Mouse (Mus musculus): ENCODE data around the gene Grm7. TPM values are rescaled to one million over a fixed set of nuclear protein-coding genes. Genes with fewer than 3 reads are reported as not detected.

Gene Grm7
- total RNA-seq, 1 experiment from 2014 or later = not detected

DNA sequence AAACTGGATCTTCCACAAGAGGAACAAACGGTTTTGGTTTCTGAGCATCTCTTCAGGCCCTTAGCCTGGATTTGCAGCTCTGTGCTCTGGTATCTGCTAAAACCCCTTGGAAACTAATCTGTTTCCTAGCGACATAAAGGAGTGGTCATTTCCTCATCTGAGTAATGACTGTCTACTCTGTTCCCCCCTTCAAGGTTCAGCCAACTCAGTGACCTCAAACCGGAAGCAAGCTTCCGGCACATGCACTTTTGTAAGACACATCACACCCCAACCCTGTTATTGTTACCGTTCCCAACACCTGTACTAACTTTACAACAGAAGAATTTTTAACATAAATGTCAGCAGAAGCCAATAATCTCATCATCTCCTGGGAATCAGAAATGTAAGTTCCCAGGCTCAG lies 166.8 kb downstream of the Grm7 start:
- no peak for ATAC-seq (replicated peaks; ENCODE audit: insufficient number of reproducible peaks, low FRiP score, low TSS enrichment, poor library complexity, severe bottlenecking)

DNA sequence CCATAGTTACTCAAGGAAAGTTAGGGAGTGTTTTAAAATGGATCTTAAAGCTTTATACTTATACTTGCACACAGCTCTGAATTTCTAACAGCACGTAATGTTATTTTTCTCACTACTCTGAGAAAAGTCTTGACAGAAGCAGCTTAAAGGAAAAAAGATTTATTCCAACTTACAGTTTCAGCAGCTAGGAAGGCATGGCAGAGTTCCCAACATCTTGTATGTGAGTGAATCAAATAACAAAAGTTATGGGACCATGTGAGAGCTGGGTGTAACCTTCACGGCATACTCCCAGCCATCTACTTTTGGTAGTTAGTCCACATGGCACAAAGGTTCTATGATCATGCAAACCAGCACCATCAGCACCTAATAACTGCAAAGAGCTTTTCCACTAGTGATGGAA lies 172.9 kb downstream of the Grm7 start:
- ATAC-seq (replicated peaks; ENCODE audit: insufficient number of reproducible peaks, low FRiP score, low TSS enrichment, poor library complexity, severe bottlenecking) = no peak

DNA sequence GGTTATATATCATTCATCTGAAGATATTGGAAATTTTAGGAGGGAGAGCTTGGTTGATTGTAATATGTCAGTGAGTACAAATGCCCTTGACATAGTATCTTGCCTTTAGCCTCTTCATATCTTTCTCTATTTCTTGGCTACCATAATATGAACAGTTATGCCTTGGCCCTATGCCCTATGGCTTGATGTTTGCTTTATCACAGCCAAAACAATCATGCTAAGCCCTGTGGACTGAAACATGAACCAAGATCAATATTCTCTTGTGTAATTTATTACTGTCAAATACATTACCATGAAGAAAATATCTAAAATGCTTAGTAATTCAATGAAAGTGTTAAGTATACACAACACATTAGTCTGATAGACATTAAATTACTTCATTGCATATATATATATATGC lies 222.9 kb downstream of the Grm7 start:
- ATAC-seq (replicated peaks; ENCODE audit: insufficient number of reproducible peaks, low FRiP score, low TSS enrichment, poor library complexity, severe bottlenecking) = no peak

DNA sequence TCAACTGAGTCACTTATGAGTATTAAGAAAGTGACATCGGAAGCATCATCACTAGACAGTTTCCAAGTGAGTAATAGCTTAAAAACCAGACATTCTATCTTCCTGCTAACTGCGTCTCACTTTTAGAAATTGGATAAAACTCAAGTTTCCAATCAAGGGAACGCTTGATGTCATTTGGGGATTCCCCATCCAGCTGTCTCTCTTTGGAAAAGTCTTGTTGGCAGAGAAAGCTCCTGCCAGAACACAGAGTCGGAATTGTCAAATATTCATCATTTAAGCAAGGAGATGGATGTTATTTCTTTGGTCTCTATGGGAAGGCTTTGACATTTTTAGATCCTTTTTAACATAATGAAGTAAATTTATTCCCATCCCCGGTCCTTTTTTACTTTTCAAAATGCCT lies 336.6 kb downstream of the Grm7 start:
- no peak for ATAC-seq (replicated peaks; ENCODE audit: insufficient number of reproducible peaks, low FRiP score, low TSS enrichment, poor library complexity, severe bottlenecking)

DNA sequence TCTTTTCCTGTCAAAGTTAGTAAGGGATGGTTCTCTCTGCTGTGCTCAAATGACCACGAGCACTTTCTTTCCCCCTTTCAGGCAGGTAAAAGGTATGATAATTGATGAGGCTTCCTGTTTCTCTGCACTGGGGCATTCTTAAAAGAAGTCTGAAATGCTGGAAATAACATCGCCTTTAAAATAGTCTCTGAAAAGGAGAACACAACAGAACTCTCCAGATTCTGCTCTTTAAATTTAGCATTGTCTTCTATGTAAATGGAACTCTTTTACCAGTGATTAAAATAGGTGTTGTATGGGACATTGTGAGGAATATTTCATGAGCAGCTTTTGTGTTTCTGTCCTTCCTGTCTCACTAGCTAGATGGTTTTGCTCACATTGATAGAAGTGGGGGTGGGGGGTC lies 393.7 kb downstream of the Grm7 start:
- no peak for ATAC-seq (replicated peaks; ENCODE audit: insufficient number of reproducible peaks, low FRiP score, low TSS enrichment, poor library complexity, severe bottlenecking)

DNA sequence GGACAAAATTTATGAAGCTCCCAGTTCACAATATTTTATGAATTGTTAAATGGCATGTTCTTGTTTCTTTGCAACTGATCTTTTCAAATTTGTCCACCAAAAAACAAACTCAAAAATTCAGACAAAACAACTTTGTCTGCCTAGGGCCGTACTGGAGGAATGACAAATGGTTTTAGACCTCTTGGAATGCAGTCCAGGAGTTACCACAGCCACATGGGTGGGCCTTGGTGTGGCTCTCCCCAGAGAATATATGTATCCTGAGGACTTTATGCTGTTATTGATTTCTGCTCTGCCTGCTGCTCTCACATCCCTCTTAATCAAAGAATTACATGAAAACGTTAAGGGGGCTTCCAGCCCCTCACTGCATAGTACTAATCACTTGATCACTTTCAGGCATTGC lies 400.5 kb downstream of the Grm7 start:
- ATAC-seq (replicated peaks; ENCODE audit: insufficient number of reproducible peaks, low FRiP score, low TSS enrichment, poor library complexity, severe bottlenecking) = no peak

DNA sequence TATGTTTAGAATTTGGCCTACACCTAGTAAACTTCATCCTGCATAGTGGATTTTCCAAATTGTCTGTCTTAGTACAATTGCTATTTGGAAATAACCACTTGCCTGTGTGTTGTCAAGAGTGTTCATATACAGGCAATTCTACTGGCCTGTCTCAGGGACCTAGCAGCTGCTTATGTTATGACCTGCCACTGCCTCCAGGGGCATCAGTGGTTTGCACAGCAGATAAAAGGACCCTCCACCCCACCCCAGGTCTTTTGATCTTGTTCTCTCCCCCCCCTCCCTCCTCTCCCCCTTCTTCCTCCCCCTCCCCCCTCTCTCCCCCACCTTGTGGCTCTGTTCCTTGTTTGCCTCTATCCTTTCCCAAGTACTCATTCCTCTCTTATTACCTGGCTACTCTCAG lies 403.9 kb downstream of the Grm7 start:
- no peak for ATAC-seq (replicated peaks; ENCODE audit: insufficient number of reproducible peaks, low FRiP score, low TSS enrichment, poor library complexity, severe bottlenecking)

DNA sequence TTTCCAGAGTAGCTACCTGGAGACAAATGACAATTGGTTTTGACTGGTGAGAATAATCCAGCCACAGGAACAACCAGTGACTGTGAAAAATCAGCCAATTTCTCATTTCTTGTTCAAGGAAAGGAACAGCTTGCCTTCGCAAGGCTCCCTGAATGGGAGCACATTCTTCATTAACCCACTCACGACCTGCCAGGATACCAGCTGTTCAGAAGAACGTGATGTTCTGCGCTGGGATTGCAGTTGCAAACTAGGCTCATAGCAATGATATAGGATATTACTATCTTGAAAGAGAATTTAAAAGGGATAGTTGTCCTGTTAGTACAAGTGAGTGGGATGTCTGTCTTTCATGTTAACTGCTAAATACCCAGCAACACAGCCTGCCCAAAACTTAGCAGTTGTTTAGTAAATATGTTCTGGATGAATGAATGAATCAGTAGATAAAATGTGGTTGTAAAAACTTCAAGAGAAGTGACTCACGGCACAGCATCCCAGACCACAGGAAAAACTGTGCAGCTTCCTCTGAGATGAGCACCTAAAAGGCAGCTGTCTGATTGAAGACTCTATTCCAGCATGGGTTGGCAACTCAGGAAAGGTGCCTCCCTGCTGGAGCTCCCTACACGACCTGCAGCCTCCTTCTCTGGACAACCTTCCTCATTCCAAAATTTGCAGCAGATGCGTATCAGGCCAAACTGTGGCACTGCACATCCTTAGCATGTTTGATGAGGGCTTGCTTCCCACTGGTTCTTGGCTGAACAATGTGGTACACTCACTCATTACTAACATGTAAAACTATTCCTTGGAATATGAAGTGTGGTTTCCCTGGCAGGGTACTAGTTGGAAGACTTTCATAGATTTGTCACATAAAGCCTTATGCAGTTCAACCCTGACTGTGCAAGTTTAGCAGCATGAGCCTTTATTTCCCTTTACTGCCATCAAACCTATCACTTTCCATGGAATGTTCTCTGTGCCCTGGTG lies 408.9 kb downstream of the Grm7 start:
- no peak for ATAC-seq (replicated peaks; ENCODE audit: insufficient number of reproducible peaks, low FRiP score, low TSS enrichment, poor library complexity, severe bottlenecking)

DNA sequence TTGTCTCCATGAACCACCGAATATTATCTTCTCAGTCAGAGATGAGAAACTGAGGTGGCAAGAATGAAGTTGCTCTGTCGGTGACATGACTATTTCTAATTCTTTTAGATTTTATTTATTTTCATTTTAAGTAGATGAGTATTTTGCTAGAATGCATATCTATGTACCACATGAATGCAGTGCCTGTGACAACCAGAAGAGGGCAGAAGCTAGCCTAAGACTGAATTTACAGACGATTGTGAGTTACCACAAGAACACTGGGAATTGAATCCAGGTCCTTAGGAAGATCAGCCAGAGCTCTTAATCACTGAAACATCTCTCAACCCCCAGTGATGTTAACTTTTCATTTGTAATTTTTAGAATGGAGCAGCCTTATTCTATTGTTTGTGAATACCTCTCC lies 412.4 kb downstream of the Grm7 start:
- ATAC-seq (replicated peaks; ENCODE audit: insufficient number of reproducible peaks, low FRiP score, low TSS enrichment, poor library complexity, severe bottlenecking) = no peak

DNA sequence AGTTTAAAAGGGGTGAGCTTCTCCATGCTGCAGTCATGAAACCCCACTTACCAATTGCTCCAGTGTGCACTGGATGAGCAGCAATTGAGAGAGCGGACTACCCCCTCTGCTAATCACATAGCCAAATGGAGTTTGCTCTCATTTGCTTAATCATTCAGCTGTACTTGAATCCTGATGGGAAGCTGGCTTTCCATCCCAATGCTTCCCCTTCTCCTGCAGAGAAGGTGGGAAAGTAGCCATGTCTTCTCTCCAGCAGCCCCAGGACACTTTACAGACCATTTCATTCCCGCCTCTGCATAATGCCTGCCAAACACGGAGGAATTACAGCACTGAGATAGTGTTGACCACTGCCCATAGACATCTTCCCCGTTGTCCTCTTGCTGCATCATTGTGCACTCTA lies 414.6 kb downstream of the Grm7 start:
- ATAC-seq (replicated peaks; ENCODE audit: insufficient number of reproducible peaks, low FRiP score, low TSS enrichment, poor library complexity, severe bottlenecking) = no peak

DNA sequence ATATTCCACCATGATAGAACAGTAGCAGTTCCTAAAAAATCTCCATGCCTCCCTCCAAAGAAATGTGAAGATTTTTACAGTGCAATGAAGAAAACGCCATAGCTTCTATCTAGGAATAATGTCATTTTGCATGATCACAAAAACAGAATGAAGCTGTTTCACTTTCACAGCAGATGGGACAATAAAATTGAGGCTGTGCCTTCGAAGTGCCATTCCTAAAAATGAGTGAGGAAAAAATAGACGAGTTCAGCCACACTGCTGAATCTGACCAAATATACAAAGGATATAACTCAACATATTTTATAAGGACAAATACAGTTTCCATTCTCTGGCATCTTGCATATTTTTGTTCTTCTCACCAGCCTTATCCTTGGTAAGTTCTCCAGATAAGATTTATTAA lies 439.2 kb downstream of the Grm7 start:
- no peak for ATAC-seq (replicated peaks; ENCODE audit: insufficient number of reproducible peaks, low FRiP score, low TSS enrichment, poor library complexity, severe bottlenecking)

DNA sequence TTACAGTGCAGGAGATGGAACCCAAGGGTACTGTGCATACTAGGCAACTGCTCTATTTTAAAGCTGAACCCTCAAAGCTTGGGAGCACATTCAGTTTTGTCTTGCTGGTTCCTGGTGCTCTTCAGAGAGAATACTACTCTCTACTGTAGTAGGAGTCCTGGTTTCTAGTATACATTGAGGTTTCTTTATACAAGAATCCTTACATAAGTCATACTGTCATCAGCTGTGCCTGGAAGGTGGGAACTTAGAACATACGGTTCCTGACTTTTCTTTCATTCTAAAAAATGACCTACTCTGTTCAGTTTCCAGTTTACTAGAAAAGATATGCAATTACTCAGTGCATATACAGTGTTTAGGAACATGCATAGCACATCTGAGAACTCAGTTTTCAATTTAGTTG lies 449.4 kb downstream of the Grm7 start:
- no peak for ATAC-seq (replicated peaks; ENCODE audit: insufficient number of reproducible peaks, low FRiP score, low TSS enrichment, poor library complexity, severe bottlenecking)

DNA sequence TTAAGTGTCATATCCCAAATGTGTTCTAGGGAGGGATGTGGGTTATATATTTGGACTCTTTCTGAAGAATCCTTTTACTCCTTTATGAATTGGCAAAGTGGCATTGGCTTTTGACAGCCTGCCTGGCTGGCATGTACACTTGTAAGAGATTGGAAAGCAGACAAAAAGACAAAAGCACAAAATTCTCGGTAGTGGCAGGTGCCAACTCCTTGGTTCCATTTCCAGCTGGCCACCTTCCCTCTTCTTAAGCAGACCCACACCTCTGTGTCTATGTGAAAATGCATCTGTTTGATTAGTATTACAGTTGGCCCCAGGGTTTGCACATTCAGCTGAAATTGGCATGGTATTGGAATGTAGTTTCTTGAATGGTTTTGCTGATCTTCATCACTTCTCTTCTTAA lies 460.1 kb downstream of the Grm7 start:
- ATAC-seq (replicated peaks; ENCODE audit: insufficient number of reproducible peaks, low FRiP score, low TSS enrichment, poor library complexity, severe bottlenecking) = no peak

DNA sequence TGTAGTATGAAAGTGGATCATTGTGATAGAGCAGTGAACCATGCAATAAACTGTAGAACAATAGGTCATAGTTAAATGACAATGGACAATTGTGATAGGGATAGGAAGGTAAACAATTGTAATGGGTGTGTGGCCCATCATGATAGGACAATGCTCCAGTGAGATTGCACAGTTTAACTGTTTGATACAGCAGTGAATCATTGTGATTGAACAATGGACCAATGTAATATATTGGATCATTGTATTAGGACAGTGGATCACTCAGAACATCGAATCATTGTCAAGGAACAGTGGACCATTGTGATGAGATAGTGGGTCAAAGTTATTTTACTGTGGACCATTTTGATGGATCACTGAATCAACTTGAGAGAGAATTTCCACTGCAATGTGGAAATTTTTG lies 515.7 kb downstream of the Grm7 start:
- no peak for ATAC-seq (replicated peaks; ENCODE audit: insufficient number of reproducible peaks, low FRiP score, low TSS enrichment, poor library complexity, severe bottlenecking)

DNA sequence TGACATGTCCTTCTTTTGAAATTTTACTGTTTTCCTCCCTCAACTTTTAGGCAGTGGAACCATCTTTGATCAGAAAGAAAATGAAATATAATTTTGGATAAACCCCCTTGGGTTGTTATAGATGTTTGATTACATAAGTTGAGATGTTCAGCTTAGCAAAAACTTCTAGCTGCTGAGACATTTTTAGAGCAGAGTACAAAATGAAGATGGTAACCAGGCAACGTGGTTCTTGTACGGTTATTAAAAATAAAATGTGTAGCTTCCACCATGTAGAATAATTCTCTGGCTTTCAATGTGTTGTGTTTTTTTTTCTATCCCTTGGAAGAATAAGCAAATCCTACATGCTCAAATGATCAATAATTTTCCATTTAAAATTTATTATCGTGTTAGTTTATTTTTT lies 550.0 kb downstream of the Grm7 start:
- no peak for ATAC-seq (replicated peaks; ENCODE audit: insufficient number of reproducible peaks, low FRiP score, low TSS enrichment, poor library complexity, severe bottlenecking)

DNA sequence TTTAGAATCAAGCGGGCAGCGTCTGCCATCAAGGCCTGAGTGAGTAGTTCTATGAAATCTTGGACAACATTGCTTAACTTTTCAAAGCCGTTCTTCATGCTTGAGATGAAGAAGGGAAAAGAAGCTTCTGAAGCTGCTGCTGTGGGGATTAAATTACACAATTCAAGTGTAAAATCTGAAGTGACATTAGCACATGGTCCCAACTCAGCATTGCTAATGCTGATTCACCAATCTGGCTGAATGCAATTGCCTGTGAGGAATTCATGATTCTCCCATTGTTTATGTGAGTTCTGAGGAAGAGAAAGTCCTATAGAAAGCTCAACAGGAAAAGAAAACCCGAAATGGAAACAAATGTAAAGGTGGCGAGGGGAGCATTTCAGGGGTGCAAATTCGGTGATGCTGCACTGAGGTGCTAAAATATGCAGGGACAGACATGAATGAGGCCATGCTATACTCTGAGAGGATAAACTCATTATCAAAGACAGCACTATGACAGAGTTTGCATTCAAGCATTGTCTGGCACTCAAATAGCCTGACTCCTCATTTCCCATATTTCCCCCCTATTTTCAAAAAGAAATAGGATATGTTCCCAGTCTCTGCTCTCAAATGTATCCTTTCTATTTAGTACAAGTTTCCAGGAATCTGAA lies 575.8 kb downstream of the Grm7 start:
- ATAC-seq (replicated peaks; ENCODE audit: insufficient number of reproducible peaks, low FRiP score, low TSS enrichment, poor library complexity, severe bottlenecking) = no peak

DNA sequence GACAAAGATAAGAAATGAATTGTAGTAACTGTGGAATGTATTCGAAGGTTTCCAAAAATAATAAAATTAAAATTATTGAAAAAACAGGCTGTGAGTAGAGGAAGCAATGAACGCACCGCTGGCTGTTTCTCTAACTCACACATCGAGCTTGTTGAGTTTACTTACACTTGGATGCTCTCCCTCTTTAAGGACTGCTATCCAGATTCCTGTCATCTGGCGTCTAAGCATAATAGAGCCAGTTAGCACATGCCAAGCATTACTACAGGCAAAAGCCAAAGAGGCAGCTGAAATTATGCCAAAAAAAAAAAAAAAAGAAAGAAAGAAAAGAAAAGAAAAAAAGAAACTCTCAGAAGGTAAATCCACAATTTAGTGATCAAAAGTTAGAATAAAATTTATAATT lies 609.8 kb downstream of the Grm7 start:
- no peak for ATAC-seq (replicated peaks; ENCODE audit: insufficient number of reproducible peaks, low FRiP score, low TSS enrichment, poor library complexity, severe bottlenecking)

DNA sequence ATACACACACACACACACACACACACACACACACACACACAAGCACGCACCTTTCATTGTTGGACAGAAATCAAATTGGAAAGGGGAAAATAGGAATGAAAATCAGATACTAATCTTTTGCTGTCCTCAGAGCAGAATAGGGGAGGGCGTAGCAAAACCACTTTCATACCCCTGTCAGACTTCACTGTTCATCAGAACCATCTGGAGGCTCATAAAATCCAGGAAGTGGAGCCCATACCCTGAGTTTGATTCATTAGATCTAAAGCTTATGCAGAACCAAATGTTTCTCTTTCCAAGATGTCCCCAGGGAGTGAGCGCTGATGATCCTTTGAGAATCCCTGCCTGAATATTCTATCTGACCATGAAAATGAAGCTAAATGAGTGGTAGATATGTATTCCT lies 611.6 kb downstream of the Grm7 start:
- no peak for ATAC-seq (replicated peaks; ENCODE audit: insufficient number of reproducible peaks, low FRiP score, low TSS enrichment, poor library complexity, severe bottlenecking)

DNA sequence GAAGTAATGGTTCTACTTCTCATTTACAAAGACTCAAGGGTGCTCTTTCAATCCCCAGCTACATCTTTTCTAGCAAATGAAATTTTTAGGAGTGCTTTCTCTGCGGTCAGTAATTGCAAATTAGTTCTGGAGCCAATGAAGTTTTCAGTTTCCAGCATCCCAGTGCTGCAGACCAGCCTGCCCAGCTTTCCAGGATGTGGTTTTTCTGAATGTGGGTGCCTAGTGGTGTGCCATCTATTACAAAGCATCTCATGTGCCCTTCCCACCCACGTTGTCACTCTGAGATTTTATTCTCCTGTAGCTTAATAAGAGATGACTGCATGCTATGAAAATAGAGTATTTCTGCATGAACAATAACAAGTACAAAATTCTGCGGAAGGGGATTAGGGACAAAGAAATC lies 612.9 kb downstream of the Grm7 start:
- ATAC-seq (replicated peaks; ENCODE audit: insufficient number of reproducible peaks, low FRiP score, low TSS enrichment, poor library complexity, severe bottlenecking) = no peak

DNA sequence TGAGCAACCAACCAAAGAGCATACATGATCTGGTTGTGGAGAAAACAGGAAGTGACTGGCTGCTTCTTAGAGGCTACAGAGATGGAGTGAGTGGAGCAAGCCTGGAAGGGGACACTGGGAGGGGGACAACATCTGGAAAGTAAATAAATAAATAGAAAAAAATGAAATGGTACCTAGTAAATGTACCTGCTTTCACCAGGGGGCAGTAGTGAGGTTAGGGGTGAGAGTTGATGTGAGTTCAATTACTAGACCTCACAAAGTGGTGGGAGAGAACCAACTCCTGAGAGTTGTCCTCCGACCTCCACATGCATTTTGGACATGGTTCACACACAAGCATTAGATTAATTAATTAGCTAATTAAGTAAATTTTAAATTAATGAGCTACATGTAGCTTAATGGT lies 615.8 kb downstream of the Grm7 start:
- no peak for ATAC-seq (replicated peaks; ENCODE audit: insufficient number of reproducible peaks, low FRiP score, low TSS enrichment, poor library complexity, severe bottlenecking)
